Mouse (Mus musculus): ENCODE measurements around the gene Ppard.

GRCm38 (mm10) chr17:28258325-28258724 is 25.8 kb downstream of the Ppard start:
- TF ChIP-seq CTCF (IDR thresholded peaks at IDR 0.05; ENCODE audit: low read depth) (no peak), EP300 (IDR thresholded peaks at IDR 0.05; ENCODE audit: low read depth) (no peak)
